In the genomic region with DNA sequence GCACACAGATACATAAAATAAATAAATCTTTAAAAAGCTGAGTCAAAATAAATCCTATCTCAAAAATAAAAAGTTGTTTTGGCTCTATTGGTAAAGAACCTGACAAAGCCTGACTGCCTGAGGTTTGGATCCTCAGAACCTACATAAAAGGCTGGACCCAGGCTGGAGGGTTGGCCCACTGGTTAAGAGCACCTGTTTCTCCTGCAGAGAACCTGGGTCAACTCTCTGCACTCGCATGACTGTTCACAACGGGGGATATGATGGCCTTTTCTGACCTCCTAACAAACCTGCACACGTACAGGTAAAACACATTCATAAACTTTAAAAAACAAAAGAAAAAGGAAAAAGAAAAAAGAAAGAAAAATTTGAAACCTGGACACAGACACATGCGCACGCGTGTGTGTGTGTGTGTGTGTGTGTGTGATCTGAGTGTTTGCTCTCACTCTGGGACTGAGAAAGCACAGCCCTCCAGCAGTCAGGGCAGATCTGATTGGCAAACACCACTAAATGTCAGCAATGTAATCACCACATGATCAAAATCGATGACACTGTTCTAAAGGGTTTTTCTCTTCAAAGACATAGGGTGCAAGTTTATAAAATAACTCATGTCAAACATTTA, we compare ENCODE assay signal across 17 mouse cellular contexts. TPM values are rescaled to one million over a fixed set of nuclear protein-coding genes. Genes with fewer than 3 reads are reported as not detected.
"Had no signal": no experiment of that assay in that cellular context is flagged by ENCODE, and none has a peak within 500 bp of the region (broad histone marks: within the 10 kb centered on the region; RNA-seq: fewer than 3 reads in every experiment).

No protein-coding gene starts in this region.

RNA-seq across cellular contexts. Expression of gene Zfp978, which starts 21.4 kb away (rescaled TPM):
- total RNA-seq: layer of hippocampus, adult 8-10 months; layer of hippocampus, postnatal 14 days; left cerebral cortex, adult 18-20 months; left cerebral cortex, postnatal 10 days; left cerebral cortex, postnatal 4 days; liver, adult 2 months; megakaryocyte, adult 5-6 weeks had no signal
- polyA plus RNA-seq: intestine, postnatal 0 days; large intestine, adult 2 months; limb, embryonic 13.5 days; liver, adult 2 months; lung, adult 2 months; lung, postnatal 0 days; midbrain, embryonic 12.5 days; midbrain, embryonic 16.5 days; neural tube, embryonic 14.5 days; small intestine, adult 2 months had no signal

RNA-seq across cellular contexts. Expression of gene Zfp988, which starts 34.2 kb away (rescaled TPM):
- total RNA-seq: liver, adult 2 months; megakaryocyte, adult 5-6 weeks had no signal
- polyA plus RNA-seq: large intestine, adult 2 months; liver, adult 2 months; liver, embryonic 15.5 days; lung, adult 2 months; lung, postnatal 0 days; midbrain, embryonic 12.5 days; small intestine, adult 2 months had no signal
